Mouse (Mus musculus) cerebellum, adult 2 months (tissue): ENCODE measurements at regions not wholly inside any gene's neighbourhood (a gene's known extent, or its start where the extent isn't known, plus 50 kb on each side); places are given as distances from the start of the nearest gene placed in this dataset.

ENCODE experiments used
- CTCF ChIP-seq: fragments of 200-500 bp; IDR thresholded peaks from 2 replicates; pipeline ENCODE4 v1.5.1; 2011; ENCODE audit warnings: low read depth, mild to moderate bottlenecking, control low read depth, low read length, moderate library complexity, borderline replicate concordance; ENCODE audit not compliant: insufficient read depth
- POLR2A ChIP-seq: fragments of 200-500 bp; IDR thresholded peaks from 2 replicates; pipeline ENCODE4 v1.6.1; 2011; ENCODE audit warnings: low read length, control low read depth, borderline replicate concordance; ENCODE audit not compliant: insufficient read depth

- TF ChIP-seq POLR2A (no peak), CTCF (no peak)
Measured at GRCm38 (mm10) chr9:5525762-5526360, 180.6 kb downstream of the Casp12 start.
